Mouse (Mus musculus) embryonic fibroblast, embryonic 13.5 days (primary cell): ENCODE results near the gene Syt15. TPM values are rescaled to one million over a fixed set of nuclear protein-coding genes. Genes with fewer than 3 reads are reported as not detected.

Source experiments
- H3K27ac ChIP-seq: 2 replicates; pipeline ENCODE4 v1.5.1; 2012; ENCODE audit warnings: low read length, control low read depth, inconsistent platforms; ENCODE audit not compliant: insufficient read depth
- H3K4me1 ChIP-seq: 2 replicates; pipeline ENCODE4 v1.6.1; 2011; ENCODE audit warnings: low read length; ENCODE audit not compliant: control insufficient read depth, insufficient read depth
- H3K4me3 ChIP-seq: 2 replicates; pipeline ENCODE4 v1.5.1; 2011; ENCODE audit warnings: mild to moderate bottlenecking, control low read depth, low read length; ENCODE audit not compliant: insufficient read depth
- CTCF ChIP-seq: IDR thresholded peaks from 2 replicates; pipeline ENCODE4 v1.5.1; 2011; ENCODE audit warnings: mild to moderate bottlenecking, control low read depth, low read length, moderate library complexity, borderline replicate concordance; ENCODE audit not compliant: insufficient read depth
- POLR2A ChIP-seq: IDR thresholded peaks from 2 replicates; pipeline ENCODE4 v1.6.1; 2011; ENCODE audit warnings: low read depth, mild to moderate bottlenecking, control low read depth, low read length, moderate library complexity
- polyA plus RNA-seq: library from polyadenylated mRNA; stranded (reverse); fragments of >200 nt; gene quantifications from 2 replicates; pipeline ENCODE4 v1.2.4, GENCODE M21; 2011; ENCODE audit warnings: low read depth; ENCODE audit not compliant: missing spikeins, insufficient read length

Syt15 gene
- polyA plus RNA-seq, 1 experiment, result not detected

GRCm38 (mm10) chr14:34226566-34226965, 7.2 kb downstream of the Syt15 start:
- no peak overlapping the region for H3K4me3 ChIP-seq
- TF ChIP-seq POLR2A (no peak), CTCF (no peak)
- peaks cover 3% of the 10 kb centered on the region; the same call in 1 of the 2 replicates for H3K4me1 ChIP-seq
- no peak overlapping the region for H3K27ac ChIP-seq

GRCm38 (mm10) chr14:34227981-34228380, 8.6 kb downstream of the Syt15 start:
- Histone ChIP-seq H3K4me1 (peaks cover 3% of the 10 kb centered on the region; the same call in 1 of the 2 replicates), H3K4me3 (no peak overlapping the region), H3K27ac (no peak overlapping the region)
- no peak for TF ChIP-seq CTCF
- TF ChIP-seq POLR2A, result no peak

- TF ChIP-seq CTCF, result no peak
- TF ChIP-seq POLR2A, result no peak
- H3K4me1 ChIP-seq, result peaks cover 3% of the 10 kb centered on the region; the same call in 1 of the 2 replicates
These were observed 9.6 kb downstream of the Syt15 start for GRCm38 (mm10) chr14:34228830-34229506.

GRCm38 (mm10) chr14:34232340-34232739, 12.9 kb downstream of the Syt15 start:
- TF ChIP-seq POLR2A (no peak), CTCF (no peak)

More at GRCm38 (mm10) chr14:34228830-34229506, 9.6 kb downstream of the Syt15 start:
- Histone ChIP-seq H3K4me3 (no peak overlapping the region), H3K27ac (no peak overlapping the region)

GRCm38 (mm10) chr14:34232866-34233680, 13.7 kb downstream of the Syt15 start:
- TF ChIP-seq CTCF (no peak), POLR2A (no peak)
- H3K4me1 ChIP-seq, result peaks cover 3% of the 10 kb centered on the region; the same call in 1 of the 2 replicates
- H3K27ac ChIP-seq, result no peak overlapping the region
- no peak overlapping the region for H3K4me3 ChIP-seq

More at GRCm38 (mm10) chr14:34232340-34232739, 12.9 kb downstream of the Syt15 start:
- H3K27ac ChIP-seq, result no peak overlapping the region
- no peak overlapping the region for H3K4me3 ChIP-seq
- H3K4me1 ChIP-seq, result peaks cover 3% of the 10 kb centered on the region; the same call in 1 of the 2 replicates

- H3K4me1 ChIP-seq, result peaks cover 2% of the 10 kb centered on the region; the same call in 1 of the 2 replicates
- TF ChIP-seq POLR2A (no peak), CTCF (no peak)
- no peak overlapping the region for H3K4me3 ChIP-seq
- no peak overlapping the region for H3K27ac ChIP-seq
These were observed 14.5 kb downstream of the Syt15 start for GRCm38 (mm10) chr14:34233846-34234245.

GRCm38 (mm10) chr14:34234630-34235380, 15.4 kb downstream of the Syt15 start:
- no peaks in the 10 kb centered on the region for H3K4me1 ChIP-seq
- peak overlapping the region; percentile 18; the same call in 1 of the 2 replicates for H3K4me3 ChIP-seq
- peak; percentile 74; the same call in 1 of the 2 replicates for TF ChIP-seq CTCF
- peak; percentile 51 for TF ChIP-seq POLR2A
- H3K27ac ChIP-seq, result no peak overlapping the region

- Histone ChIP-seq H3K4me1 (no peaks in the 10 kb centered on the region), H3K27ac (no peak overlapping the region), H3K4me3 (no peak overlapping the region)
- no peak for TF ChIP-seq POLR2A
These were observed 20.9 kb downstream of the Syt15 start for GRCm38 (mm10) chr14:34240263-34240662.

- no peak overlapping the region for H3K4me3 ChIP-seq
- H3K27ac ChIP-seq, result no peak overlapping the region
- H3K4me1 ChIP-seq, result no peaks in the 10 kb centered on the region
- no peak for TF ChIP-seq POLR2A
- TF ChIP-seq CTCF, result no peak
These were observed 21.3 kb downstream of the Syt15 start for GRCm38 (mm10) chr14:34240676-34241075.
